Mouse (Mus musculus) urinary bladder, postnatal 4 days (tissue): ENCODE measurements at regions not wholly inside any gene's neighbourhood (a gene's known extent, or its start where the extent isn't known, plus 50 kb on each side); places are given as distances from the start of the nearest gene placed in this dataset.
A peak's percentile ranks its signal among the peaks of the same experiment; 100 is the strongest.

Experiments used
- DNase-seq, 2 experiments: peaks; one replicate each; pipeline ENCODE4 v3.0.0; 2021 to 2022; ENCODE audit warnings: low spot score in 2 of 2

GRCm38 (mm10) chr14:24939476-24940200 lies 452.7 kb downstream of the Rps24 start:
- peak in 1 of 2 experiments; percentile 34 for DNase-seq

- DNase-seq, result no peak
Observed at GRCm38 (mm10) chr14:24945716-24946115, 458.8 kb downstream of the Rps24 start.

GRCm38 (mm10) chr14:24947084-24947483 lies 460.2 kb downstream of the Rps24 start:
- DNase-seq, result no peak

- no peak for DNase-seq
Observed at GRCm38 (mm10) chr14:24955891-24956410, 469.0 kb downstream of the Rps24 start.

GRCm38 (mm10) chr14:24956528-24957210 lies 469.7 kb downstream of the Rps24 start:
- no peak for DNase-seq

GRCm38 (mm10) chr14:24957392-24957791 lies 470.5 kb downstream of the Rps24 start:
- no peak for DNase-seq

- DNase-seq, result no peak
Observed at GRCm38 (mm10) chr14:24958821-24959220, 471.9 kb downstream of the Rps24 start.

GRCm38 (mm10) chr14:24959401-24959800 lies 472.5 kb downstream of the Rps24 start:
- no peak for DNase-seq

GRCm38 (mm10) chr14:24960082-24960482 lies 473.2 kb downstream of the Rps24 start:
- peak in 1 of 2 experiments; percentile 26 for DNase-seq

GRCm38 (mm10) chr14:24960875-24961274 lies 473.9 kb downstream of the Rps24 start:
- no peak for DNase-seq

GRCm38 (mm10) chr14:24961721-24962120 lies 474.8 kb downstream of the Rps24 start:
- no peak for DNase-seq

- DNase-seq, result no peak
Observed at GRCm38 (mm10) chr14:24969584-24969983, 482.7 kb downstream of the Rps24 start.

- DNase-seq, result no peak
Observed at GRCm38 (mm10) chr14:24972357-24972756, 485.4 kb downstream of the Rps24 start.

- DNase-seq, result no peak
Observed at GRCm38 (mm10) chr14:24973039-24973438, 485.9 kb upstream of the Zmiz1 start.

- no peak for DNase-seq
Observed at GRCm38 (mm10) chr14:24973591-24973990, 485.4 kb upstream of the Zmiz1 start.

- DNase-seq, result no peak
Observed at GRCm38 (mm10) chr14:24982489-24982888, 476.5 kb upstream of the Zmiz1 start.

- DNase-seq, result no peak
Observed at GRCm38 (mm10) chr14:24983279-24983678, 475.7 kb upstream of the Zmiz1 start.

GRCm38 (mm10) chr14:24985806-24986359 lies 473.1 kb upstream of the Zmiz1 start:
- DNase-seq, result no peak

GRCm38 (mm10) chr14:24986404-24986803 lies 472.6 kb upstream of the Zmiz1 start:
- DNase-seq, result no peak

- no peak for DNase-seq
Observed at GRCm38 (mm10) chr14:24993751-24994658, 465.0 kb upstream of the Zmiz1 start.

GRCm38 (mm10) chr14:24995226-24995625 lies 463.8 kb upstream of the Zmiz1 start:
- no peak for DNase-seq
